Mouse (Mus musculus) hindbrain, embryonic 15.5 days (tissue): ENCODE measurements around the gene Gm45837. TPM values are rescaled to one million over a fixed set of nuclear protein-coding genes. Genes with fewer than 3 reads are reported as not detected.

Experiments
- ATAC-seq: fragments of 200-750 bp; cut with Nextera tagmentation; 2 replicates; pipeline ENCODE4 v1.8.0; 2017; ENCODE audit warnings: low read depth, moderate number of reproducible peaks, moderate TSS enrichment; ENCODE audit not compliant: low FRiP score
- H3K27ac ChIP-seq: fragments of 300-500 bp; sonication (generic); replicated peaks from 2 replicates; pipeline ENCODE4 v1.5.1; 2015; ENCODE audit warnings: mild to moderate bottlenecking, inconsistent platforms
- H3K27me3 ChIP-seq: fragments of 300-500 bp; sonication (generic); 2 replicates; pipeline ENCODE4 v1.6.1; 2015; ENCODE audit warnings: control low read depth, inconsistent platforms
- H3K36me3 ChIP-seq: fragments of 300-500 bp; sonication (generic); 2 replicates; pipeline ENCODE4 v1.6.1; 2015; ENCODE audit warnings: control low read depth, inconsistent platforms
- H3K4me1 ChIP-seq: fragments of 300-500 bp; sonication (generic); replicated peaks from 2 replicates; pipeline ENCODE4 v1.6.1; 2015; ENCODE audit warnings: control low read depth, inconsistent platforms
- H3K4me2 ChIP-seq: fragments of 300-500 bp; sonication (generic); 2 replicates; pipeline ENCODE4 v1.6.1; 2015; ENCODE audit warnings: moderate library complexity, mild to moderate bottlenecking, inconsistent platforms
- H3K4me3 ChIP-seq: fragments of 300-500 bp; sonication (generic); 2 replicates; pipeline ENCODE4 v1.5.1; 2015; ENCODE audit warnings: mild to moderate bottlenecking, inconsistent platforms
- H3K9ac ChIP-seq: fragments of 300-500 bp; sonication (generic); 2 replicates; pipeline ENCODE4 v1.6.1; 2015; ENCODE audit warnings: inconsistent platforms
- H3K9me3 ChIP-seq: fragments of 300-500 bp; sonication (generic); 2 replicates; pipeline ENCODE4 v1.6.1; 2016; ENCODE audit warnings: control low read depth, inconsistent platforms
- WGBS: fragments of 180-500 bp; shearing (Covaris S2); methylation state at CpG from one replicate; pipeline ENCODE4 v1.1.7; 2015; 5-methylcytosine and 5-hydroxymethylcytosine counted together
- polyA plus RNA-seq: library from polyadenylated mRNA; unstranded; fragments of >200 nt; fragmentation: Nextera tagmentation; extraction: Ambion mirVana; gene quantifications from 2 replicates; pipeline ENCODE4 v1.2.1, GENCODE M21; 2015

Gm45837 gene
- polyA plus RNA-seq, 1 experiment from 2014 or later: not detected

- Histone ChIP-seq H3K9me3 (no peaks in the 10 kb centered on the region), H3K36me3 (no peaks in the 10 kb centered on the region), H3K9ac (no peak overlapping the region), H3K4me1 (peaks cover 55% of the 10 kb centered on the region), H3K4me2 (peak overlapping the region; percentile 34), H3K4me3 (no peak overlapping the region), H3K27me3 (peaks cover 5% of the 10 kb centered on the region; the same call in 1 of the 2 replicates), H3K27ac (no peak overlapping the region)
- no peak for ATAC-seq
- 5% methylated on average over 27 of the region's 27 CpGs for WGBS
Observed at GRCm38 (mm10) chr7:101419013-101419770, 8.5 kb downstream of the Gm45837 start.

- Histone ChIP-seq H3K27ac (peak within 1 kb of the TSS; percentile 46), H3K27me3 (peaks cover 5% of the 10 kb centered on the region; the same call in 1 of the 2 replicates), H3K4me3 (peak within 1 kb of the TSS; percentile 32), H3K4me2 (peak within 1 kb of the TSS; percentile 54), H3K36me3 (no peaks in the 10 kb centered on the region), H3K9me3 (no peaks in the 10 kb centered on the region), H3K4me1 (peaks cover 37% of the 10 kb centered on the region), H3K9ac (peak within 1 kb of the TSS; percentile 27)
- WGBS: 12% methylated on average over 6 of the region's 6 CpGs
- ATAC-seq: peak; percentile 81
Observed at GRCm38 (mm10) chr7:101421529-101421928, 10.8 kb downstream of the Gm45837 start, which contains the start of gene Pde2a. Gene Pde2a (plus strand): TSS chr7:101421691.

- peak overlapping the region; percentile 27 for H3K9ac ChIP-seq
- peaks cover 5% of the 10 kb centered on the region; the same call in 1 of the 2 replicates for H3K27me3 ChIP-seq
- H3K9me3 ChIP-seq: no peaks in the 10 kb centered on the region
- no peak overlapping the region for H3K27ac ChIP-seq
- peak overlapping the region; percentile 54 for H3K4me2 ChIP-seq
- ATAC-seq: peak; percentile 6; the same call in 1 of the 2 replicates
- WGBS: 14% methylated on average over 3 of the region's 3 CpGs
- peaks cover 37% of the 10 kb centered on the region for H3K4me1 ChIP-seq
- H3K36me3 ChIP-seq: no peaks in the 10 kb centered on the region
- peak overlapping the region; percentile 32 for H3K4me3 ChIP-seq
Observed at GRCm38 (mm10) chr7:101422069-101422468, 11.4 kb downstream of the Gm45837 start.

GRCm38 (mm10) chr7:101422646-101423045 lies 12.0 kb downstream of the Gm45837 start:
- 0 out of 2 replicates have a peak, but pooled peaks have one; percentile 15 for ATAC-seq
- 76% methylated on average over 8 of the region's 8 CpGs for WGBS
- Histone ChIP-seq H3K4me1 (peaks cover 37% of the 10 kb centered on the region), H3K27ac (no peak overlapping the region), H3K27me3 (peaks cover 5% of the 10 kb centered on the region; the same call in 1 of the 2 replicates), H3K36me3 (no peaks in the 10 kb centered on the region), H3K9ac (no peak overlapping the region), H3K4me3 (no peak overlapping the region), H3K9me3 (no peaks in the 10 kb centered on the region), H3K4me2 (peak overlapping the region; percentile 54)

GRCm38 (mm10) chr7:101423970-101424369 lies 13.3 kb downstream of the Gm45837 start:
- WGBS: 39% methylated on average over 6 of the region's 6 CpGs
- H3K4me1 ChIP-seq: peaks cover 35% of the 10 kb centered on the region
- no peak for ATAC-seq
- no peak overlapping the region for H3K9ac ChIP-seq
- no peak overlapping the region for H3K4me2 ChIP-seq
- H3K27ac ChIP-seq: no peak overlapping the region
- no peaks in the 10 kb centered on the region for H3K27me3 ChIP-seq
- H3K36me3 ChIP-seq: no peaks in the 10 kb centered on the region
- no peak overlapping the region for H3K4me3 ChIP-seq
- no peaks in the 10 kb centered on the region for H3K9me3 ChIP-seq

- H3K4me1 ChIP-seq: peaks cover 15% of the 10 kb centered on the region
- no peak overlapping the region for H3K27ac ChIP-seq
- no peaks in the 10 kb centered on the region for H3K27me3 ChIP-seq
- H3K9ac ChIP-seq: no peak overlapping the region
- no peak overlapping the region for H3K4me3 ChIP-seq
- no peak for ATAC-seq
- no peaks in the 10 kb centered on the region for H3K36me3 ChIP-seq
- 71% methylated on average over 8 of the region's 8 CpGs for WGBS
- H3K9me3 ChIP-seq: no peaks in the 10 kb centered on the region
- H3K4me2 ChIP-seq: no peak overlapping the region
Observed at GRCm38 (mm10) chr7:101426692-101427091, 16.0 kb downstream of the Gm45837 start.

- 19% methylated on average over 2 of the region's 2 CpGs for WGBS
- H3K27ac ChIP-seq: no peak overlapping the region
- ATAC-seq: no peak
Observed at GRCm38 (mm10) chr7:101427736-101428135, 17.1 kb downstream of the Gm45837 start.

GRCm38 (mm10) chr7:101435038-101435437 lies 24.4 kb downstream of the Gm45837 start:
- Histone ChIP-seq H3K27ac (no peak overlapping the region), H3K4me2 (no peak overlapping the region), H3K9ac (no peak overlapping the region), H3K4me3 (no peak overlapping the region), H3K9me3 (no peaks in the 10 kb centered on the region), H3K36me3 (no peaks in the 10 kb centered on the region), H3K27me3 (no peaks in the 10 kb centered on the region), H3K4me1 (no peaks in the 10 kb centered on the region)
- ATAC-seq: 0 out of 2 replicates have a peak, but pooled peaks have one; percentile 19
- WGBS: 53% methylated on average over 6 of the region's 6 CpGs

More at GRCm38 (mm10) chr7:101427736-101428135, 17.1 kb downstream of the Gm45837 start:
- H3K27me3 ChIP-seq: no peaks in the 10 kb centered on the region
- H3K9ac ChIP-seq: no peak overlapping the region
- peaks cover 5% of the 10 kb centered on the region for H3K4me1 ChIP-seq
- no peaks in the 10 kb centered on the region for H3K36me3 ChIP-seq
- no peak overlapping the region for H3K4me3 ChIP-seq
- no peak overlapping the region for H3K4me2 ChIP-seq
- H3K9me3 ChIP-seq: no peaks in the 10 kb centered on the region

- Histone ChIP-seq H3K27me3 (no peaks in the 10 kb centered on the region), H3K27ac (no peak overlapping the region), H3K4me3 (no peak overlapping the region), H3K9ac (no peak overlapping the region), H3K36me3 (no peaks in the 10 kb centered on the region), H3K4me1 (peaks cover 6% of the 10 kb centered on the region; the same call in 1 of the 2 replicates), H3K4me2 (no peak overlapping the region), H3K9me3 (no peaks in the 10 kb centered on the region)
- WGBS: 22% methylated on average over 1 of the region's 1 CpGs
- ATAC-seq: no peak
Observed at GRCm38 (mm10) chr7:101437876-101438275, 27.2 kb downstream of the Gm45837 start.

GRCm38 (mm10) chr7:101443093-101443492 lies 32.4 kb downstream of the Gm45837 start:
- Histone ChIP-seq H3K27ac (0 out of 2 replicates have a peak overlapping the region, but pooled peaks have one; percentile 21), H3K36me3 (no peaks in the 10 kb centered on the region), H3K4me1 (peaks cover 13% of the 10 kb centered on the region; the same call in 1 of the 2 replicates), H3K9ac (no peak overlapping the region), H3K4me3 (no peak overlapping the region), H3K4me2 (no peak overlapping the region), H3K27me3 (no peaks in the 10 kb centered on the region), H3K9me3 (no peaks in the 10 kb centered on the region)
- 0 out of 2 replicates have a peak, but pooled peaks have one; percentile 21 for ATAC-seq
- WGBS: 58% methylated on average over 10 of the region's 10 CpGs

GRCm38 (mm10) chr7:101444211-101444610 lies 33.5 kb downstream of the Gm45837 start:
- no peaks in the 10 kb centered on the region for H3K9me3 ChIP-seq
- ATAC-seq: no peak
- H3K36me3 ChIP-seq: no peaks in the 10 kb centered on the region
- peaks cover 13% of the 10 kb centered on the region; the same call in 1 of the 2 replicates for H3K4me1 ChIP-seq
- H3K9ac ChIP-seq: no peak overlapping the region
- WGBS: 71% methylated on average over 4 of the region's 4 CpGs
- no peaks in the 10 kb centered on the region for H3K27me3 ChIP-seq
- no peak overlapping the region for H3K4me3 ChIP-seq
- H3K27ac ChIP-seq: no peak overlapping the region
- no peak overlapping the region for H3K4me2 ChIP-seq

- no peak overlapping the region for H3K9ac ChIP-seq
- no peaks in the 10 kb centered on the region for H3K9me3 ChIP-seq
- H3K4me3 ChIP-seq: no peak overlapping the region
- H3K27ac ChIP-seq: no peak overlapping the region
- H3K4me1 ChIP-seq: peaks cover 16% of the 10 kb centered on the region
- ATAC-seq: no peak
- no peak overlapping the region for H3K4me2 ChIP-seq
- H3K27me3 ChIP-seq: peaks cover 9% of the 10 kb centered on the region; the same call in 1 of the 2 replicates
- no peaks in the 10 kb centered on the region for H3K36me3 ChIP-seq
- 46% methylated on average over 3 of the region's 3 CpGs for WGBS
Observed at GRCm38 (mm10) chr7:101449855-101450254, 39.2 kb downstream of the Gm45837 start.
